Mouse (Mus musculus) layer of hippocampus, postnatal 10 days (tissue): ENCODE results near the gene Mob3b. TPM values are rescaled to one million over a fixed set of nuclear protein-coding genes. Genes with fewer than 3 reads are reported as not detected.

ENCODE experiments used
- DNase-seq, 2 experiments: peaks; one replicate each; pipeline ENCODE4 v3.0.0; 2021; ENCODE audit warnings: low spot score in 2 of 2
- total RNA-seq, 2 experiments: library from RNA; stranded (reverse); gene quantifications; 2 replicates each; pipeline ENCODE4 v1.2.3; 2021

The Mob3b gene
- total RNA-seq, 2 experiments from 2014 or later, result 4.4 to 6.1 TPM

- DNase-seq, result no peak
Measured at GRCm38 (mm10) chr4:35006541-35007260, 150.6 kb downstream of the Mob3b start.

DNA sequence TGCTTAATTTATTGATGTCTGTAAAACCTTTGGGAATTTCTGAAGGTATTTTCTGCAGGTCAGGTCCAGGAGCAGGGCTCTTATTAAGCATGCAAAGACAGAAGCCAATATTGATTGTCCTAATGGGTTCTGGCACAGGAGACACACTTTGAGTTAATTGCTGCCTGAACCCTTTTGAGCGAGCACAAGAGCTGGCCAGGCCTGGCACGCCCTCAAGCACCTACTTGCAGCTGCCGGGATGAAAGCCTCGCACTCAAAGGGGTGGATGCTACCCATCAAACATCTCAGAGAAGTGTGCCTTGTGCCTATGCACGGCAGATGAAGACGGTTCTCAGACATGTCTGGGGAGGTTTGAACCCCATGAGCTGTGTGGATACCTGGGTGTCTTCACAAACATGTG lies 151.2 kb downstream of the Mob3b start:
- DNase-seq, result peak in 1 of 2 experiments; percentile 32

DNA sequence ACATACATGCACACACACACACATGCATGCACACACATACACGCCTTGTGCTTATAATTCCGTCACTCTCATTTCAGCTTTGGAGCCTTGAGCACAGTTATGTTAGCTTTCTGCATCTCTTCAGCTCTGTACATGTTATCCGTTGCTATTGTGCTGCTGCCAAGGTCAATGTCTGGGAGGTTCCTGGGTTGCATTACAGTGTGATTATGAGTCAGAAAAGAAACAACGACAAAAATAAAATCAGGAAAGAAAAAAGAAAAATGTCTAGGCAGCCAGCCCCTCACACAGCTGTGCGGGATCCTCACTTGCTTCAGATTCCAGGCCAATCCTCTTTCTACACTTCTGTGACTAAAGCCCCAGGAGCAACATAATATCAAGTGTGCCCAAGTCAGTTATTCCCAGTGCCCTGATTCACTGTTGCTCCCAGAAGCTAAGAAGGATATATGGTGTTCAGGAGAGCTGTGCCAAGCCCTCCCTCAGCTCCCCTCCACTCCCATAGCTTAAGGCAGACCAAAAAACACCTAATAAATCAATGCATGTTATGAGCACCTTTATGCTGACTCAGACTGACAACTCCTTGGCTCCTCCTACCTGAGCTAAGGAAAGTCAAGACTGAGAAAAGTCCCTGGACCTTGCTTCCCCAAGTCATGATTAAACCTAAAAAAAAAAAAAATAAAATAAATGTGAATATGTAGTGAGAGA lies 152.1 kb downstream of the Mob3b start:
- no peak for DNase-seq

DNA sequence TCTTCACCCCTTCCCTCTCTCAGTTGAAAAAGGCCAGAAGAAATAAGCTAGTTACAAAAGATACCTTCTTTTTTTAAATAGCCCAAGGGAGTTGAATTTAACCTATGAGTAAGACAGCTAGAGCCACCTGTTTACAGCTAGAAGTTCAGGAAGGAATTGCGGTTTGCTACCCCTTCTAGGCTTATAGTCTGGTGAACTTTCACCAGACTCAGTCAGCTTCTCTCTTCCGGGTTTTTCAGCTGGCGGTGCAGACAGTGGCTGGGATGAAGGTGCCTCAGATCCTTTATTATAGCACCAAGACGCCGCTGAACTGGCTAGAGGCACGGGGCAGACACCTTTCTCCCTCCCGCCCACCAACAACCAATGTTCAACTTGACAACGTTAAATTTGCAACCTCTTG lies 152.8 kb downstream of the Mob3b start:
- DNase-seq, result no peak

DNA sequence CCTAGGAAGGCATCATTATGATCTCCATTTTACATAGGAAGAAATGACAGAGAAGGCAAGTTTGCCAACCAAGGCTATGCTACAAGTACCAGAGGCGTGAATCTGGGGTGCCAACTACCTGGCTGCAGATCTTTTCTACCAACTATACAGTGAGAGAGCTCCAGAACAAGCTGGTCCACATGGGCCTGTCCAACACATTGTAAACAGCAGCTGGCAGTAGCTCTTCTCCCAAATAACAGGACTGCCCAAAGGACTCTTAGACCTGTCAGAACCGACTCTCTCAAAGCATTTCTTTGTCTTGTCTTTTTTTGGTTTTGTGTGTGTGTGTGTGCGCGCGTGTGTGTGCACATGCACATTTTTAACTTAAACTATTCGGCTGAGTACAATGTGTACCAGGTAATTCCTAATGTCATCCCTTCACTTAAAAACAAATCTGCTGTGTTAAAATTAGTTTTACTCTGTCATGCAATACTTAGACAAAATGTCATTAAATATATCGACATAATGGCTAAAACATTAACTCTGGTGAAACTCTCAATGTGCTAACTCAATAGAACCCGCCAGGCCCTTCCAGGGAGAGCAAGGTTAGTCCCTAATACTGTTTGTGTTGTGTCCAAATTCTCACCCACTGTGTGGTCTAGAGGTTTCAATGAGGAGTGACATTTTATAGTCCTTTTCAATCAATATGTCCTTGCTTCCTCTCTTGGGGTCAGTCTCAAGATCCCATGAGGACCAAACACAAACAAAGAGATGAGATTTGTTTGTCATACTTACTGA lies 153.5 kb downstream of the Mob3b start:
- no peak for DNase-seq

DNA sequence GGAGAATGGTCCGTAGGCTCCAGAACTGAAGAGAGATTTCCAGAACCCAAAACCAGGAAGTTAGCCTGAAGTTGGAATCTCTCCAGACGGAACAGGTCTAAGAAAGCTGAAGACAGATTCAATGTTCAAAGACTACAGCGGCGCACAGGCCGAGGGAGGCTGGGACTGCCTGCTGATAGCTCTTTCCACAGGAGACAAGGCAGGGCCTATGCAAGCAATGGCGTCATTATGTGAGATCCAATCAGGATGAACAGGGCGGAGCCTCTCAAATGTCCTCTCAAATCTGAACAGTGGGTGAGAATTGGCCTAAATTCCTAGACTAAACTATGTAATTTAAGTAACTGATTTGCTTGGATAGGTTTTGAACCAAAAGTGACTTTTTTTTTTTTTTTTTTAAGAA lies 160.7 kb downstream of the Mob3b start:
- no peak for DNase-seq

DNA sequence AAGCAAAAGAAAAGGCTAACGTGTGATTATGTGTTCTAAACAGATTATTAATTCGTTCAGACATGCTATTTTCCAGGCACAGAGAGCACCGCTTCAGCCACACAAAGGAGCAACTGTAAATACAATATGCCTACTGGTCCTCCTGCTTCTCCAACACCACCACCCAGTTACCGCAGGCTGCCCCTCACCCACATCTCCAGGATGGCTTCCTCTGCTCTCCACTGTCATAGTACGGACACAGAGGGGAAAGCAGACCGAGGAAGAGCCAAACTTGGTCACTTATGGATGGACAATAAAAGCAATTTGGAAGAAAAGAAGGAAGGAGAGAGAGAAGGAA lies 163.7 kb downstream of the Mob3b start:
- DNase-seq, result no peak

DNA sequence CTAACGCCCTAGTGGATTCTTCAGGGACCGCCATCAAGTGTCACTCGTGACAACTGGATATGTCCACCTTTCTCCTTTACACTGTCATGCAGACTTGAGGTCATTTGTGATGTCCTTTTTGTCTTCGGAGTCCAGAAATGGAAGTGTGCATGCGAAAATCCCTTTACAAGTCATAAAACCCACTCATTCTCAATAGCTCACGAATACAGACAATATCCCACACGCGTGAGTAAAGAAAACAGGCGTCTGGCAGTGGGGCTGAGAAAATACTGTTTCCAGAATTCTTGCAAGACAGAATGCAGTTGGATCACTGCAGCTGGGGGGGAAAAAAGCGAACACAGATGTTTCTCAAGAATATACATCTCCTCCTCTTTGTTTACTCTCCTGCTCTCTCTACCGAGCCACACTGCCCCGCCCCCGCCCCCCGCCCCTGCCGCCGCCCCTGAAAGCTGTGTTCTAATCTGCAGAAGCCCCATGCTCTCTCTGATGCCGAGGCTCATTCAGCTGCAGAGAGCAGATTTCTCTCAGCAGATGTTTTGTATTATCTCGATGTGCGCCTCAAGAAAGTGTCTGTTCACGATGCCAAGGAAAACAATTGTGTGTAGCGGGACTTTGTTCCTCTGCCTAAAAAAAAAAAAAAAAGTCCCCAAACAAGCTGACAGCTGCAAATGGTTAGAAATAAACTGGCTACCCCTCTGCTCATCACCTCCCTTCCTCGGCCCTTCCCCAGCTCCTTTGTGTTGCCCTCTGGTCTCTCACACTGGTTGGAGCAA lies 164.2 kb downstream of the Mob3b start:
- peak in 1 of 2 experiments; percentile 12 for DNase-seq

GRCm38 (mm10) chr4:34991891-34992865 lies 165.1 kb downstream of the Mob3b start:
- DNase-seq, result peak in 1 of 2 experiments; percentile 24

DNA sequence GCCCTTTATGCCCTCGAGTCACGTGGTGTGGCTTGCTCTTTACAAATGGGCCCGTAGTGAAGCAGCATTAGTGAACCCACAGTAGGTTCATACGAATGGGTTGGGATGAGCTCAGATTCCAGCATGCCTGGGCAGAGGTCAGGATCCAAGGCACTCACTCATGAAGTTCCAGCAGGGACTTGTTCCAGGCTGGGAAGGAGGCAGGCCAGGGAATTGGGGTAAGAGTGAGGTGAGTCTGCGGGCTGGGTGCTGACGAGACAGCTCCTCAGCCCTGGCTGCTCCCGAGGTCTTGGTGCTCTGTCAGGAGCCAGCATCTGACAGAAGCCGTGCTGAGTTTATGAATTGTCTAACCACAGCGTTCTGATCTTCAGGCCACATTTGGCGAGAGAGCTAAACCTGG lies 166.2 kb downstream of the Mob3b start:
- DNase-seq, result no peak

- DNase-seq, result no peak
Measured at GRCm38 (mm10) chr4:34990659-34991058, 166.6 kb downstream of the Mob3b start.

DNA sequence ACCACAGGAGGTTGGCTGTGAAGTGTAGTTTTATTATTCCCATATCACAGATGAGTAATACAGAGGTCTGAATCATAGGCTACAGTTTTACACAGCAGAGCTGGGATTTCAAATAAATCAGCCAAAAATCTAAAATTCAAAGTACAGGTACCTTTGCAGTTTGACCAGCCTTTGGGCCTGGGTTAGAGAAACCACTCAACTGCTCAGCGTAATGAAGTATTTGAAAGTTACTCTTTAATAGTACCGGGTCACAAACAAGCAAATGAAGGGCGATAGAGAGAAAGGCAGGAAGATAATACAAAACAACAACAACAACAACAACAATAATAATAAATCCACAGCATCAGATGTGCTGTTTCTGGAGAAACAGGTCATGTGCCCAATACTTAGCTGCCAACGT lies 169.7 kb downstream of the Mob3b start:
- no peak for DNase-seq

DNA sequence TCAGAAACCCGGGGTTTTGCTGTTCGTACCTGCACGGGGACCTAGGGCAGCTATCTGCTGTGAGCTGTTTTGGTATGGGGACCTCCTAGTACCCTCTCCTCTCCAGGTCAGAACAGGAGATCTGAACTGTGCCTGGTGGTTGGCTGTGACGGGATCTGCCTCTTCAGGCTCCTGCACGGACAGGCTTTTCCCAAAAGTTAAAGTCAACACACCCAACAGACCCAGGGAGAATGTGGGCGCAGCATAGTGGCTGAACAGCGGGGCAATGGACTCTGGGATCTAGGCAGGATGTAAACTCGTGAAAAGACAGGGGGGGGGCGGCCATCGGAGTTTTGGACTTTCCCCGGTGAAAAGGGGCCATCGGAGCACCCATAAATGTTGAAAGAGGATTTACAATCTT lies 170.2 kb downstream of the Mob3b start:
- DNase-seq, result no peak

GRCm38 (mm10) chr4:34986647-34987046 lies 170.6 kb downstream of the Mob3b start:
- DNase-seq, result no peak

- DNase-seq, result no peak
Measured at GRCm38 (mm10) chr4:34984377-34984776, 172.9 kb downstream of the Mob3b start.

- no peak for DNase-seq
Measured at GRCm38 (mm10) chr4:34983511-34983910, 173.8 kb downstream of the Mob3b start.

- DNase-seq, result peak in 1 of 2 experiments; percentile 39
Measured at GRCm38 (mm10) chr4:34981301-34982172, 175.7 kb downstream of the Mob3b start.

GRCm38 (mm10) chr4:34980461-34981039 lies 176.7 kb downstream of the Mob3b start:
- peak in 1 of 2 experiments; percentile 32 for DNase-seq
